Mouse (Mus musculus) MEL (cell line): ENCODE measurements at regions not wholly inside any gene's neighbourhood (a gene's known extent, or its start where the extent isn't known, plus 50 kb on each side); places are given as distances from the start of the nearest gene placed in this dataset.

Experiments used
- CTCF ChIP-seq, 3 experiments: IDR thresholded peaks in 2 of 3; conservative IDR thresholded peaks in 1 of 3; 2 replicates each; pipeline ENCODE4 v1.5.1; 2011 to 2012; ENCODE audit warnings: low read length in 3 of 3, low read depth in 2 of 3, mild to moderate bottlenecking in 2 of 3, improper control_type of control experiment in 1 of 3, inconsistent platforms in 1 of 3, mixed read lengths in 1 of 3, moderate library complexity in 1 of 3; ENCODE audit not compliant: control insufficient read depth in 1 of 3, insufficient read depth in 1 of 3, poor library complexity in 1 of 3, severe bottlenecking in 1 of 3
- EP300 ChIP-seq, 2 experiments: IDR thresholded peaks; 2 replicates each; pipeline ENCODE4 v1.6.1; 2011; ENCODE audit warnings: improper control_type of control experiment in 2 of 2, low read length in 2 of 2, low read depth in 1 of 2, mild to moderate bottlenecking in 1 of 2
- ETS1 ChIP-seq: IDR thresholded peaks from 2 replicates; pipeline ENCODE4 v1.6.1; 2012; ENCODE audit warnings: low read depth, mild to moderate bottlenecking, inconsistent platforms, low read length, improper control_type of control experiment, moderate library complexity
- HCFC1 ChIP-seq: IDR thresholded peaks from 2 replicates; pipeline ENCODE4 v1.6.1; 2012; ENCODE audit warnings: low read depth, mild to moderate bottlenecking, inconsistent platforms, low read length, improper control_type of control experiment, moderate library complexity
- MAFK ChIP-seq: IDR thresholded peaks from 2 replicates; pipeline ENCODE4 v1.6.1; 2011; ENCODE audit warnings: low read depth, mild to moderate bottlenecking, low read length, improper control_type of control experiment, borderline replicate concordance
- POLR2A ChIP-seq, 2 experiments: IDR thresholded peaks; 2 replicates each; pipeline ENCODE4 v1.6.1; 2011 to 2012; ENCODE audit warnings: low read length in 2 of 2, mild to moderate bottlenecking in 2 of 2, control low read depth in 1 of 2, improper control_type of control experiment in 1 of 2, low read depth in 1 of 2, moderate library complexity in 1 of 2; ENCODE audit not compliant: control insufficient read depth in 1 of 2, insufficient read depth in 1 of 2, poor library complexity in 1 of 2

- TF ChIP-seq CTCF (IDR thresholded peaks at IDR 0.05 in 2 of 3, conservative IDR thresholded peaks at IDR 0.05 in 1 of 3; ENCODE audit: control insufficient read depth in 1 of 3, insufficient read depth in 1 of 3, low read depth in 2 of 3, low read length in 3 of 3, poor library complexity in 1 of 3, severe bottlenecking in 1 of 3), result no peak
- TF ChIP-seq ETS1, result no peak
- TF ChIP-seq POLR2A (IDR thresholded peaks at IDR 0.05; ENCODE audit: control insufficient read depth in 1 of 2, insufficient read depth in 1 of 2, low read depth in 1 of 2, low read length in 2 of 2, poor library complexity in 1 of 2), result no peak
- TF ChIP-seq EP300 (IDR thresholded peaks at IDR 0.05; ENCODE audit: low read depth in 1 of 2, low read length in 2 of 2), result no peak
- TF ChIP-seq HCFC1, result no peak
- no peak for TF ChIP-seq MAFK
Measured at GRCm38 (mm10) chr2:56109975-56110374, 674.2 kb downstream of the Kcnj3 start.
